Mouse (Mus musculus): Measurements from ENCODE around the gene Ctdspl. TPM values are rescaled to one million over a fixed set of nuclear protein-coding genes. Genes with fewer than 3 reads are reported as not detected.

Gene Ctdspl
- polyA plus RNA-seq, 1 experiment from 2014 or later, result 2.4 TPM

DNA sequence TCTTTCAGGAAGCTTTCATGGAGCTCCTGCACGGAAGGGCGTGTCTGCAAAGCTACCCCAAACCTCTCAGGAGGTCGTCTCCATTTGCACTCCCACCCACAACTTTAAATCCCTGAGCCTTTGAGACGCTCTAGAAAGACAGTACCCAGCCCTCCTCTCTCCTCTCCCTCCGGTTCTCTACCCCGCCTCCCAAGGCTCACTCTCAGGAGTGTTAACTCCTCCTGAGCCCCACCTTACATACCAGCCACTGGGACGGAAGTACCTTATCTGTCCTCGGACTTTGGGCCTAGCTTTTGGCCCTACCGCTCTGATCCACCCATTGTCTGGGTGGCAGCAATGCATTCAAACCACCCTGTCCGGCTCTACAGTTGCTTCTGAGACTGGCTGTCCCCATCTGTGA, 157.7 kb downstream of the Ctdspl start:
- WGBS (ENCODE audit: insufficient replicate concordance), result 58% methylated on average over 10 of the region's 10 CpGs

GRCm38 (mm10) chr9:119086451-119086850, 160.2 kb downstream of the Ctdspl start:
- DNase-seq, result no peak
- peaks cover 11% of the 10 kb centered on the region; the same call in 1 of the 2 replicates for H3K27me3 ChIP-seq (ENCODE audit: insufficient read depth, low read length)
- 60% methylated on average over 1 of the region's 1 CpGs for WGBS (ENCODE audit: insufficient replicate concordance)

More for the DNA sequence above, 157.7 kb downstream of the Ctdspl start:
- no peaks in the 10 kb centered on the region for H3K27me3 ChIP-seq (ENCODE audit: insufficient read depth, low read length)
- H3K36me3 ChIP-seq (replicated peaks; ENCODE audit: insufficient read depth, low read length), result no peaks in the 10 kb centered on the region
- TF ChIP-seq CTCF (IDR thresholded peaks at IDR 0.05; ENCODE audit: low read depth) (no peak), EP300 (IDR thresholded peaks at IDR 0.05; ENCODE audit: low read depth) (no peak)
- ATAC-seq (no peak), DNase-seq (no peak)
- H3K4me2 ChIP-seq (ENCODE audit: low read depth, low read length), result no peak overlapping the region
- H3K9me3 ChIP-seq (ENCODE audit: low read length), result no peaks in the 10 kb centered on the region
- H3K9ac ChIP-seq (replicated peaks), result no peak overlapping the region
- peaks cover 9% of the 10 kb centered on the region; the same call in 1 of the 2 replicates for H3K4me1 ChIP-seq (ENCODE audit: insufficient read depth)
- no peak overlapping the region for H3K27ac ChIP-seq (ENCODE audit: low read depth)
- no peak overlapping the region for H3K4me3 ChIP-seq (ENCODE audit: low read depth, low read length)

GRCm38 (mm10) chr9:119087309-119087708, 161.1 kb downstream of the Ctdspl start:
- DNase-seq (no peak), ATAC-seq (no peak)
- H3K27me3 ChIP-seq (ENCODE audit: insufficient read depth, low read length), result peaks cover 19% of the 10 kb centered on the region
- no peak overlapping the region for H3K4me3 ChIP-seq (ENCODE audit: low read depth, low read length)
- H3K4me2 ChIP-seq (ENCODE audit: low read depth, low read length), result no peak overlapping the region
- no peak overlapping the region for H3K9ac ChIP-seq (replicated peaks)
- H3K4me1 ChIP-seq (ENCODE audit: insufficient read depth), result peaks cover 9% of the 10 kb centered on the region; the same call in 1 of the 2 replicates
- H3K36me3 ChIP-seq (replicated peaks; ENCODE audit: insufficient read depth, low read length), result no peaks in the 10 kb centered on the region
- WGBS (ENCODE audit: insufficient replicate concordance), result 62% methylated on average over 5 of the region's 5 CpGs
- no peak overlapping the region for H3K27ac ChIP-seq (ENCODE audit: low read depth)
- TF ChIP-seq CTCF (IDR thresholded peaks at IDR 0.05; ENCODE audit: low read depth), result no peak
- no peak for TF ChIP-seq EP300 (IDR thresholded peaks at IDR 0.05; ENCODE audit: low read depth)
- no peaks in the 10 kb centered on the region for H3K9me3 ChIP-seq (ENCODE audit: low read length)

More at GRCm38 (mm10) chr9:119086451-119086850, 160.2 kb downstream of the Ctdspl start:
- no peak overlapping the region for H3K27ac ChIP-seq (ENCODE audit: low read depth)
- H3K4me2 ChIP-seq (ENCODE audit: low read depth, low read length), result no peak overlapping the region
- peaks cover 9% of the 10 kb centered on the region; the same call in 1 of the 2 replicates for H3K4me1 ChIP-seq (ENCODE audit: insufficient read depth)
- H3K9me3 ChIP-seq (ENCODE audit: low read length), result no peaks in the 10 kb centered on the region
- TF ChIP-seq CTCF (IDR thresholded peaks at IDR 0.05; ENCODE audit: low read depth) (no peak), EP300 (IDR thresholded peaks at IDR 0.05; ENCODE audit: low read depth) (no peak)
- no peak overlapping the region for H3K9ac ChIP-seq (replicated peaks)
- H3K36me3 ChIP-seq (replicated peaks; ENCODE audit: insufficient read depth, low read length), result no peaks in the 10 kb centered on the region
- no peak overlapping the region for H3K4me3 ChIP-seq (ENCODE audit: low read depth, low read length)
- ATAC-seq, result no peak

GRCm38 (mm10) chr9:119088148-119088801, 162.0 kb downstream of the Ctdspl start:
- Histone ChIP-seq H3K9me3 (ENCODE audit: low read length) (no peaks in the 10 kb centered on the region), H3K4me2 (ENCODE audit: low read depth, low read length) (peak overlapping the region; percentile 65), H3K27me3 (ENCODE audit: insufficient read depth, low read length) (peaks cover 29% of the 10 kb centered on the region), H3K4me3 (ENCODE audit: low read depth, low read length) (peak overlapping the region; percentile 41), H3K27ac (ENCODE audit: low read depth) (0 out of 2 replicates have a peak overlapping the region, but pooled peaks have one; percentile 23), H3K9ac (replicated peaks) (no peak overlapping the region), H3K4me1 (ENCODE audit: insufficient read depth) (peaks cover 9% of the 10 kb centered on the region), H3K36me3 (replicated peaks; ENCODE audit: insufficient read depth, low read length) (no peaks in the 10 kb centered on the region)
- WGBS (ENCODE audit: insufficient replicate concordance), result 1% methylated on average over 24 of the region's 24 CpGs
- ATAC-seq, result peak; percentile 80
- DNase-seq, result peak; percentile 88
- TF ChIP-seq CTCF (IDR thresholded peaks at IDR 0.05; ENCODE audit: low read depth), result no peak

GRCm38 (mm10) chr9:119089437-119089836, 163.2 kb downstream of the Ctdspl start:
- Histone ChIP-seq H3K4me1 (ENCODE audit: insufficient read depth) (peaks cover 9% of the 10 kb centered on the region), H3K27ac (ENCODE audit: low read depth) (no peak overlapping the region), H3K4me3 (ENCODE audit: low read depth, low read length) (no peak overlapping the region), H3K36me3 (replicated peaks; ENCODE audit: insufficient read depth, low read length) (no peaks in the 10 kb centered on the region), H3K9me3 (ENCODE audit: low read length) (no peaks in the 10 kb centered on the region), H3K9ac (replicated peaks) (no peak overlapping the region), H3K27me3 (ENCODE audit: insufficient read depth, low read length) (peaks cover 41% of the 10 kb centered on the region), H3K4me2 (ENCODE audit: low read depth, low read length) (no peak overlapping the region)
- 86% methylated on average over 7 of the region's 7 CpGs for whole genome bisulfite sequencing (ENCODE audit: insufficient replicate concordance)
- TF ChIP-seq EP300 (IDR thresholded peaks at IDR 0.05; ENCODE audit: low read depth) (no peak), CTCF (IDR thresholded peaks at IDR 0.05; ENCODE audit: low read depth) (no peak)
- DNase-seq (no peak), ATAC-seq (no peak)

- Histone ChIP-seq H3K36me3 (replicated peaks; ENCODE audit: insufficient read depth, low read length) (no peaks in the 10 kb centered on the region), H3K4me2 (ENCODE audit: low read depth, low read length) (no peak overlapping the region), H3K9ac (replicated peaks) (no peak overlapping the region), H3K27me3 (ENCODE audit: insufficient read depth, low read length) (peaks cover 47% of the 10 kb centered on the region), H3K4me3 (ENCODE audit: low read depth, low read length) (no peak overlapping the region), H3K4me1 (ENCODE audit: insufficient read depth) (peaks cover 9% of the 10 kb centered on the region), H3K27ac (ENCODE audit: low read depth) (no peak overlapping the region), H3K9me3 (ENCODE audit: low read length) (no peaks in the 10 kb centered on the region)
- no peak for ATAC-seq
- no peak for TF ChIP-seq EP300 (IDR thresholded peaks at IDR 0.05; ENCODE audit: low read depth)
- TF ChIP-seq CTCF (IDR thresholded peaks at IDR 0.05; ENCODE audit: low read depth), result no peak
- no peak for DNase-seq
- WGBS (ENCODE audit: insufficient replicate concordance), result 85% methylated on average over 5 of the region's 5 CpGs
These were observed 164.2 kb downstream of the Ctdspl start for GRCm38 (mm10) chr9:119090462-119090861.
